Mouse (Mus musculus) heart, postnatal 4 days (tissue): ENCODE results near the gene Olfr311. TPM values are rescaled to one million over a fixed set of nuclear protein-coding genes. Genes with fewer than 3 reads are reported as not detected.
"Not testable (repeated sequence)": the region's sequence is repeated elsewhere in the genome, so short reads cannot be mapped to it uniquely, and the experiment has no call there.

Experiments used
- DNase-seq: peaks from one replicate; pipeline ENCODE4 v3.0.0; 2021
- total RNA-seq, 2 experiments: library from RNA; stranded (reverse); gene quantifications; 2 replicates each; pipeline ENCODE4 v1.2.3; 2021

Gene Olfr311
- total RNA-seq, result not detected

- DNase-seq, result not testable (repeated sequence)
Observed at GRCm38 (mm10) chr11:58838951-58839350, at the start of gene Olfr311. Olfr311 (plus strand) TSS chr11:58839251.

DNA sequence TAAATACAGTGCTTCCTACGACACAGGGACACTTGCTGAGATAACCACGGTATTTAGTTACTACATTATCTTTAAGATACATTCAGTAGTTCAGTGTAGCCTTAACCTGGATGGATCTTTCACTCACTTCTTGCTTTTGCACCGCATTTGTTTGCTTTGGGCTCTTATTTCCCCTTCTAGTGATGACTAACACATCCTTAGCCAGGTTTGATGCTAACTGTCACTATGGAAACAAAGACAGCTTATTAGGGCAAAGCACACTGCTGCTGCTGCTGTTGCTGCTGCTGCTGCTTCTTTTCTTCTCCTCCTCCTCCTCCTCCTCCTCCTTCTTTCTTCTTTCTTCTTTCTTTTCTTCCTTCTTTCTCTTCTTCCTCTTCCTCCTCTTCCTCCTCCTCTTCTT, 49.5 kb upstream of the Olfr311 start:
- no peak for DNase-seq

- no peak for DNase-seq
Observed at GRCm38 (mm10) chr11:58790053-58790452, 49.0 kb upstream of the Olfr311 start.

DNA sequence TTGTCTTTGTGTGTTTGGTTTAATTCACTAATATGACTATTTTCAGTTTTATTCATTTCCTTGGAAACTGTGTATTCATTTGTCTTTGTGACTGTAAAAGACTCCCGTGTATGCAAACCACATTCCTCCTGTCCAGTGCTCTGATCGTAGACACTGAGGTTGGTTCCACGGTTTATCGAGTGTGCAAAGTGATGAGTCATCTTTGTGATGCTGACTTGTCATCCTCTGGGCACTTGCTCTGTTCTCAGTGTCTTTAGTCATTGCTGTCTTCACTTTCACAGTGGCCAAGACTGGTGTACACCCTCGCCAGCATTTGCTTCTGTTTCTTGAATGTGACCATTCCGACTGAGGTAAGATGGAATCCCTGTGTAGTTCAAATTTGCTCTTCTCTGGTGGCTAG, 48.4 kb upstream of the Olfr311 start:
- DNase-seq, result no peak

- no peak for DNase-seq
Observed at GRCm38 (mm10) chr11:58795856-58796255, 43.2 kb upstream of the Olfr311 start.

GRCm38 (mm10) chr11:58796850-58797249, 42.2 kb upstream of the Olfr311 start:
- DNase-seq, result peak; percentile 9

GRCm38 (mm10) chr11:58799747-58800146, 39.3 kb upstream of the Olfr311 start:
- no peak for DNase-seq

DNA sequence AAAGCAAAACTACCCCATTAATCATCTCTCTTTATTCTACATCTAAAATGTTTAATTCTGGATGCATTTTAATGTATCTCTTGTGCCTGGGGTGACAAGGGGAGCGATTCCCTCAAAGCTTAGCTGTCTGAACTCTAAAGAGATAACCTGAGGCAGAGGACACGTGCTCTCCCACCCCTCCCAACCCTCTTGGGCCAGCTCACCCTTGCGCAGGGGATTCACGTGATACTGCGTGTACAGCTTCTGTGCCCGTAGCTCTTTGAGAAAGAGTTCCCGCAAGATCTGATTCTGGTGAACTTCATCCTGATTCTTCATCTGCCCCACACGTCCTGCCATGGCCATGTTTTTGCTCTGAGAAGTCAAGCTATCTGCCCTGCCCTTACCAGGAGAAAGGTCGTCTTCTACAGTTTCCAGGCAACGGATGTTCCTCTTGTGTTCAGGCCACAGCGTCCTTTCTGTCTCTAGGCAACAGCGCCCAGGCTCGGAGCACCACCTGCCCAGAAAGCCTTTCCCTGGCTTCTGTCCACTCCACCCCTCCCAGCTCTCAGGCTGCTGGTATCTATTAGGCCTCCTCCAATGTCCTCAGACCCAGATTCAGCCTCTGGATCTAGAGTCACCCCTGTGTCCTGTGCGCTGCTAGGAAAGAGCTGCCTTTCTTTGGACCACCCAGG, 37.4 kb upstream of the Olfr311 start, which contains the start of gene Fam183b:
TSS of gene Fam183b (minus strand) at position 403 of the 671 bp plus-strand sequence.
- peak; percentile 18 for DNase-seq

GRCm38 (mm10) chr11:58803871-58804270, 35.2 kb upstream of the Olfr311 start:
- DNase-seq, result no peak

DNA sequence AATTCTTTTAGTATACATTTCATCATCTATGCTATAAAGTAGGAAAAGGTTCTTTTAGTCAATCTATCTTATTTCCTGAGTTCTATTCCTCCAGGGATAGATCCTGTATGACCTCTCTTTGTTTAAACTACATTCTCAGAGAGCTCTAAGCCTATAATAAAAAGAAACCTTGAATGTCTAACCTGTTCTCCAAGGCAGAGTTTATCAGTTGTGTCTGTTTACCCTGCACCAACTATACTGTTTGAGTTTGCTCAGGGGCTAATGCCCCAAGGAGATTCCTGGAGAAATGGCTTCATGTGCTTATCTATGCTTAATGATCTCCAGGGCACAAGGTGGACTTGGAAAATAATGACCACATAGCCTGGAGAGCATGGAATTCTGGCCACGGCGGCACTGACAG, 34.7 kb upstream of the Olfr311 start:
- no peak for DNase-seq

GRCm38 (mm10) chr11:58812001-58812400, 27.1 kb upstream of the Olfr311 start:
- no peak for DNase-seq

- DNase-seq, result not testable (repeated sequence)
Observed at GRCm38 (mm10) chr11:58814700-58815099, 24.4 kb upstream of the Olfr311 start, which contains the start of gene Olfr313. Olfr313 (plus strand) TSS chr11:58815000.

DNA sequence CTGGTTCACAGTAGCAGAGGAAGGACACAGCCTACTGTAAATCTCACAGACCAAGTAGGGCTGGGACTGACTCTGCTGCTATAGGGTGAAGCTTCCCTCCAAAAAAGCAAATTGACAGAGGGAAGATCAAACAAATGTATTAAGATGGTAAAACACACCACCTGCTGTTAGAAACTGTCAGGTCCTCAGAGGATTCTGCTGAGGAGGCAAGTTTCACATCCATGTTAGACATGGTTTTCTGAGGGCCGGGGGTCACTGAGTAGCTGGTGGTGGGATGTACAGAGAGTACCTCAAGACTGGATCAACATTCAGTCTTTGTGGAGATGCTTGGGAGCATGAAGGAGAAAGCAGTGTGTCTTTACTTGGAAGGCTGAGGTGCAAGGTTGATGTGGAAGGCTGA, 23.4 kb upstream of the Olfr311 start:
- DNase-seq, result no peak

- not testable (repeated sequence) for DNase-seq
Observed at GRCm38 (mm10) chr11:58828937-58829336, 10.1 kb upstream of the Olfr311 start, which contains the start of gene Olfr312. Olfr312 (plus strand) TSS chr11:58829237.

- no peak for DNase-seq
Observed at GRCm38 (mm10) chr11:58829764-58830163, 9.3 kb upstream of the Olfr311 start.

DNA sequence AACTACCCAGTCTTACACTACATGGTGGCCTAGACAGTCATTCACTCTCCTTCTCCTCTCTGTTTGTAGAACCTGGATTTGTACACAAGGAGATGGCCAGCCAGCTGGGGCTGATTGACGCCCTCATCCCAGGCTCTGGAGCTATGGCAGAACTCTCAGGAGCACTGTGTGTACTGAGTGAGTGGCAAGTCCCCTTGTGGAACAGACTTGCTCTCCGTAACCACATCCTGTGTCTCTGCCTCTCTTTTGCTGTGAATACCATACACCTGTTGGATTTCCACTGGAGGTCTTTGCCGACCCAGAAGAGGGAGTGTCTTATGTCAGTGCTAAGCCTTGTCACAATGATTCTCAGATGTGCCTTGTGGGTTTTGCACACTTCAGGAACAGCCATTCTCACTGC, 6.5 kb upstream of the Olfr311 start:
- DNase-seq, result not testable (repeated sequence)

- DNase-seq, result peak; percentile 85
Observed at GRCm38 (mm10) chr11:58846919-58847461, 7.9 kb downstream of the Olfr311 start, which contains the start of gene Gm12258. Gm12258 (plus strand) TSS chr11:58847158.

DNA sequence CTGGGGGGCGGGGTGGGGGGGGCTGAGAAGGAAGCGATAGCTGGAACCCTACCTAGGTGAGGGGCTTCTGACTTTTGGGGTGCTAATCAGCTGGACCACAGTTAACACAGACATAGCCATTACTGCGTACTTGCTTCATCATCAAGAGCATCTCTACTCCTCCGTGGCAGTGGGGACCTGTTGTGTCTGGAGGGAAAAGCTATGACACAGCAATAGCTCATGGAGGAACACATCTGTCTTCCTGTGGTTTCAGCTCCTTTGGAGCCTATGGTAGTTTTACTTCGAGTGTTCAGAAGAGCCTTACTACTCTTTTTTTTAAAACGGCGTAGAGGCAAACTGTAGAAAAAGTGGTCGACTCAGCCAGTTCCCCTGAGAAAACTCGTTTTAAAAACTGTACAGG, 8.6 kb downstream of the Olfr311 start:
- no peak for DNase-seq

DNA sequence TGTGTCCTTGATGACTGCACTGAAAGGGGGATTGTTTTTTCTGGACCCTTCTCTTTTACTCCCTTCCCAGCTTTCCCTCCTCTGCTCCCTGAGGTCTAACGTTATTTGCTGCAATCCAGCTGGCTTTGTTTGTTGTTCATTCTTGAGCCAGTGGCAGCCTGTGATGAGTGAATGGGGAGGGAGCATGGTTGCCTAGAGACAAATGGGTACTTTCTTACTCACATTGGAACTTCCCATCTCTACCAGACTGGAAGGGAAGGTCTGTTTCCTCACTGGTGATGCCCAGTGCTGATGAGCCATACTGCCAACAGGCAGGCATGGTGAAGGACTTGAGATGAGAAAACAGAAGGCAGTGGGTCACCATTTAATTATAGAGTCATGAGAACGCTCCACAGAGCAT, 10.7 kb downstream of the Olfr311 start:
- DNase-seq, result no peak

- DNase-seq, result no peak
Observed at GRCm38 (mm10) chr11:58860744-58861143, 21.7 kb downstream of the Olfr311 start.

- peak; percentile 78 for DNase-seq
Observed at GRCm38 (mm10) chr11:58867039-58867953, 28.2 kb downstream of the Olfr311 start, which contains the start of gene 2810021J22Rik. 2810021J22Rik (plus strand) TSS chr11:58867216.

- DNase-seq, result no peak
Observed at GRCm38 (mm10) chr11:58867954-58868330, 28.9 kb downstream of the Olfr311 start.

GRCm38 (mm10) chr11:58870961-58871360, 31.9 kb downstream of the Olfr311 start:
- no peak for DNase-seq
